Mouse (Mus musculus): ENCODE results near the gene Fam114a2. TPM values are rescaled to one million over a fixed set of nuclear protein-coding genes. Genes with fewer than 3 reads are reported as not detected.

Gene Fam114a2
- polyA plus RNA-seq, 1 experiment from 2014 or later = 96.8 TPM

GRCm38 (mm10) chr11:57465844-57466243 is 52.6 kb downstream of the Fam114a2 start:
- no peaks in the 10 kb centered on the region for H3K36me3 ChIP-seq (ENCODE audit: insufficient read depth, low read length)
- H3K4me1 ChIP-seq (ENCODE audit: insufficient read depth, low read length) = no peaks in the 10 kb centered on the region
- no peak for ATAC-seq (ENCODE audit: low FRiP score, low TSS enrichment)
- H3K9ac ChIP-seq (replicated peaks; ENCODE audit: low read length) = no peak overlapping the region
- 61% methylated on average over 3 of the region's 3 CpGs for WGBS
- H3K9me3 ChIP-seq (ENCODE audit: low read length) = no peaks in the 10 kb centered on the region; the same call in 1 of the 2 replicates
- no peak overlapping the region for H3K27ac ChIP-seq (ENCODE audit: low read length)
- H3K27me3 ChIP-seq (ENCODE audit: insufficient read depth, low read length) = no peaks in the 10 kb centered on the region
- H3K4me2 ChIP-seq (replicated peaks; ENCODE audit: low read depth, low read length) = no peak overlapping the region
- H3K4me3 ChIP-seq (ENCODE audit: low read length) = no peak overlapping the region

GRCm38 (mm10) chr11:57465025-57465424 is 53.4 kb downstream of the Fam114a2 start:
- no peaks in the 10 kb centered on the region for H3K27me3 ChIP-seq (ENCODE audit: insufficient read depth, low read length)
- no peak for ATAC-seq (ENCODE audit: low FRiP score, low TSS enrichment)
- no peak overlapping the region for H3K4me2 ChIP-seq (replicated peaks; ENCODE audit: low read depth, low read length)
- no peak overlapping the region for H3K27ac ChIP-seq (ENCODE audit: low read length)
- H3K4me1 ChIP-seq (ENCODE audit: insufficient read depth, low read length) = no peaks in the 10 kb centered on the region
- WGBS = 52% methylated on average over 8 of the region's 8 CpGs
- no peaks in the 10 kb centered on the region for H3K36me3 ChIP-seq (ENCODE audit: insufficient read depth, low read length)
- no peaks in the 10 kb centered on the region; the same call in 1 of the 2 replicates for H3K9me3 ChIP-seq (ENCODE audit: low read length)
- H3K4me3 ChIP-seq (ENCODE audit: low read length) = no peak overlapping the region
- no peak overlapping the region for H3K9ac ChIP-seq (replicated peaks; ENCODE audit: low read length)

GRCm38 (mm10) chr11:57459759-57460158 is 58.7 kb downstream of the Fam114a2 start:
- WGBS = 52% methylated on average over 6 of the region's 6 CpGs
- no peak overlapping the region for H3K4me3 ChIP-seq (ENCODE audit: low read length)

GRCm38 (mm10) chr11:57454421-57454820 is 64.0 kb downstream of the Fam114a2 start:
- H3K4me1 ChIP-seq (ENCODE audit: insufficient read depth, low read length) = no peaks in the 10 kb centered on the region
- no peaks in the 10 kb centered on the region for H3K27me3 ChIP-seq (ENCODE audit: insufficient read depth, low read length)
- no peaks in the 10 kb centered on the region for H3K36me3 ChIP-seq (ENCODE audit: insufficient read depth, low read length)
- 41% methylated on average over 5 of the region's 5 CpGs for WGBS
- H3K4me2 ChIP-seq (replicated peaks; ENCODE audit: low read depth, low read length) = no peak overlapping the region
- no peak for ATAC-seq (ENCODE audit: low FRiP score, low TSS enrichment)
- H3K4me3 ChIP-seq (ENCODE audit: low read length) = no peak overlapping the region
- no peaks in the 10 kb centered on the region for H3K9me3 ChIP-seq (ENCODE audit: low read length)
- no peak overlapping the region for H3K27ac ChIP-seq (ENCODE audit: low read length)
- H3K9ac ChIP-seq (replicated peaks; ENCODE audit: low read length) = no peak overlapping the region

More at GRCm38 (mm10) chr11:57459759-57460158, 58.7 kb downstream of the Fam114a2 start:
- Histone ChIP-seq H3K9me3 (ENCODE audit: low read length) (no peaks in the 10 kb centered on the region; the same call in 1 of the 2 replicates), H3K4me2 (replicated peaks; ENCODE audit: low read depth, low read length) (no peak overlapping the region), H3K27ac (ENCODE audit: low read length) (no peak overlapping the region), H3K27me3 (ENCODE audit: insufficient read depth, low read length) (no peaks in the 10 kb centered on the region), H3K4me1 (ENCODE audit: insufficient read depth, low read length) (no peaks in the 10 kb centered on the region), H3K9ac (replicated peaks; ENCODE audit: low read length) (no peak overlapping the region), H3K36me3 (ENCODE audit: insufficient read depth, low read length) (no peaks in the 10 kb centered on the region)
- ATAC-seq (ENCODE audit: low FRiP score, low TSS enrichment) = no peak

GRCm38 (mm10) chr11:57445237-57445962 is 73.0 kb downstream of the Fam114a2 start:
- H3K4me2 ChIP-seq (replicated peaks; ENCODE audit: low read depth, low read length) = no peak overlapping the region
- ATAC-seq (ENCODE audit: low FRiP score, low TSS enrichment) = no peak
- no peaks in the 10 kb centered on the region for H3K9me3 ChIP-seq (ENCODE audit: low read length)
- H3K27ac ChIP-seq (ENCODE audit: low read length) = no peak overlapping the region
- WGBS = 53% methylated on average over 6 of the region's 6 CpGs
- H3K27me3 ChIP-seq (ENCODE audit: insufficient read depth, low read length) = no peaks in the 10 kb centered on the region
- H3K4me1 ChIP-seq (ENCODE audit: insufficient read depth, low read length) = no peaks in the 10 kb centered on the region
- H3K36me3 ChIP-seq (ENCODE audit: insufficient read depth, low read length) = no peaks in the 10 kb centered on the region
- no peak overlapping the region for H3K9ac ChIP-seq (replicated peaks; ENCODE audit: low read length)
- no peak overlapping the region for H3K4me3 ChIP-seq (ENCODE audit: low read length)

- no peak overlapping the region for H3K9ac ChIP-seq (replicated peaks; ENCODE audit: low read length)
- no peaks in the 10 kb centered on the region for H3K36me3 ChIP-seq (ENCODE audit: insufficient read depth, low read length)
- no peaks in the 10 kb centered on the region for H3K4me1 ChIP-seq (ENCODE audit: insufficient read depth, low read length)
- H3K9me3 ChIP-seq (ENCODE audit: low read length) = no peaks in the 10 kb centered on the region
- H3K27ac ChIP-seq (ENCODE audit: low read length) = no peak overlapping the region
- WGBS = 6% methylated on average over 1 of the region's 1 CpGs
- H3K4me2 ChIP-seq (replicated peaks; ENCODE audit: low read depth, low read length) = no peak overlapping the region
- H3K27me3 ChIP-seq (ENCODE audit: insufficient read depth, low read length) = no peaks in the 10 kb centered on the region
- ATAC-seq (ENCODE audit: low FRiP score, low TSS enrichment) = no peak
- no peak overlapping the region for H3K4me3 ChIP-seq (ENCODE audit: low read length)
Observed at GRCm38 (mm10) chr11:57434153-57434552, 84.3 kb downstream of the Fam114a2 start.

Other genes starting within 250 kb of the Fam114a2 start
- 50.7 and 51.3 TPM in 2 replicates for gene Mfap3, start within 50 bp of the Fam114a2 start, polyA plus RNA-seq (2015; fragmentation: Nextera tagmentation; extraction: Ambion mirVana)
- 23.6 TPM in 2 replicates for gene Galnt10, start 126.8 kb upstream of the Fam114a2 start, polyA plus RNA-seq (2015; fragmentation: Nextera tagmentation; extraction: Ambion mirVana)